Mouse (Mus musculus): ENCODE results near the gene Upp2.

- TF ChIP-seq POLR2A (IDR thresholded peaks at IDR 0.05; ENCODE audit: borderline replicate concordance, low read depth, low read length) (no peak), CTCF (IDR thresholded peaks at IDR 0.05; ENCODE audit: low read depth, low read length) (no peak)
Measured at GRCm38 (mm10) chr2:58538196-58538595, 28.9 kb upstream of the Upp2 start.

Measured in bone marrow macrophage, adult 2 months (primary cell).